Mouse (Mus musculus) c-Kit-positive CD71-negative TER-119-negative erythroid progenitor cells, embryonic 14.5 days (primary cell): ENCODE data around the gene Rpl13a.
"Not testable (repeated sequence)": the region's sequence is repeated elsewhere in the genome, so short reads cannot be mapped to it uniquely, and the experiment has no call there.

Source experiments
- DNase-seq: peaks from one replicate; pipeline ENCODE4 v3.0.0-alpha.2; 2013; ENCODE audit warnings: low read depth

Gene Rpl13a

DNA sequence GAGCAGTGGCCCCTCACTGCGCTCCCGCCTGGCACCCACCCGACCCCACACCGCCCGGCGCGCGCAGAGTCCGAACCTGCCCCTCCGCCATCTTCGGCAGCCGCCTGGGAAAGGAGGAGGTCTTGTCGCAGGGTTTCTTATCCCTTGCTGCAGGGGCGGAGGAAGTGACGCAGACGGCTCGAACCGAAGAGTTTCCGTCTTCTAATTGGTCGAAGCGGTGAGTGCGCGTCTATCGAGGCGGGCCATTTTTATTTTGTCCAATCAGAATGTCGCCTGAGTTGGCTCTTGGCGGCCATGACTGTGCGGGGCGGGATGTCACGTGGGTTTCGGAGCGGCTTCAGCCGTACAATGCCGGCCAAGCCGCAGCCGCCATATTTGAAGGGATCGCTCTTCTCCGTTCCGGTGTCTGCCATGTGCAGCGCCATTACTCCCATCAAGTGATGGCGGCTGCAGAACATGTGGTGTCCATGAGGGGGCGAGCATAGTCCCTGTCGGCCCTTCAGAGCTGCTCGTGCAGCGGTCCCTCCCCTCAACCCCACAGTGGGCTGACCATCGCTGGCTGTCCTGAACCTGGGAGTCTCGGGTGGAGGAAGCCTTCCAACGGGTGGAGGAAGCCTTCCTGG is at the start of gene Rpl13a:
TSS of gene Rpl13a (minus strand) at position 138 of the 623 bp plus-strand sequence.
- peak; percentile 97 for DNase-seq

DNA sequence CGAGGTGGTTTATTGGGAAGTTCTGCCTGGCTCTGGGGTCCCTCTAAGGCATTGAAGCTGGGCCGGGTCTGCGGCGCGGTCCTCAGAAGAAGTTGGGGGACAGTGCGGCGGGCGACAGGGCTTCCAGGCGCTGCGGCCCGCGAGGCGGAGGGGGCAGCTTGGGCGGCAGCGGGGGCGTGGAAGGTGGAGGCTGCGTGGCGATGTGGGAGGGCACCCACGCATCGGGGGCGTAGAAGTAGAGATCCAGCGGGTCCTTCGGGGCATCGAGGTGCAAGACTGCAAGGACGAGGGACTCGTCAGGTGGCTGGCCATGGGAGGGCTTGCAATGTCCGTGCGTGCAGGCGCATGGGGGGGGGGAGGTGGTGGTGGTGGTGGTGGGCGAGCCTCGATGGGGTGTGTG is 47.8 kb upstream of the Rpl13a start:
- no peak for DNase-seq

DNA sequence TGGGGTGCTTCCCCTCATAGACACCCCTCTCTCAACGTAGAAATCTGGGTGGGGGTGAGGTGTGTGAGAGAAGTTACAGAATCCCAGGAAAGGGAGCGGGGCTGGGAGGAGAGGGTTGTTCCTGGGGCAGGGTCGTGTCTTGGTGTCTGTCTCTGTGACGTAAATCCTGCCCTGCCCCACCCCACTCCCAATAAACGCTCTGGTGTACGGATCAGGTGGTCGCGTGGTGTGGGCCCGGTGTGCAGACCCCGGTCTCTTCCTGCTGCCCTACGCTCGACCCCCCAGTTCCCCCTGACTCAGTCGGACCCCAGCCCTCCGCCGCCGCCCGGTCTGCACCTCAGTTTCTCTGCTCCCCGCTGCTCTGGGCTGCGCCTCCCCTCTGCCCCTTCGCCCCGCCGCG is 47.4 kb upstream of the Rpl13a start:
- DNase-seq, result no peak

DNA sequence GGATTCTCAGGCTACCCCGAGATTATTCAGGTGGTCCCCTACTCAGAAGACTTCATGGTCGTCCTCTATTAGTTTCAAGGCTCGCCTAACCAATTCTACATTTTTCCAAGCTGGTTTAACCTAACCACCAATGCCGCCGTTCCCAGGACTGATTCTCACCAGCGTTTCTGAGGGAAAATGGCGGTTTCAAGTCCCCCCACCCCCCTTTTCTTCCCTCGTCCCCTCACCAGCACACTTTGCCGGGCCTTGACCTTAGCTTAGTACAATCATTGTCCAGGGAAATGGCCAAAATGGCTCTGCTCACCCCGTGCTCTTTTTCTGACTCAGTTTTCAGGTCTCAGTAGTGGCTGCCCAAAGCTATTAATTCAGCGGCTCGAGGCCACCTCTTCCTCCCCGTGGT is 46.8 kb upstream of the Rpl13a start:
- no peak for DNase-seq

DNA sequence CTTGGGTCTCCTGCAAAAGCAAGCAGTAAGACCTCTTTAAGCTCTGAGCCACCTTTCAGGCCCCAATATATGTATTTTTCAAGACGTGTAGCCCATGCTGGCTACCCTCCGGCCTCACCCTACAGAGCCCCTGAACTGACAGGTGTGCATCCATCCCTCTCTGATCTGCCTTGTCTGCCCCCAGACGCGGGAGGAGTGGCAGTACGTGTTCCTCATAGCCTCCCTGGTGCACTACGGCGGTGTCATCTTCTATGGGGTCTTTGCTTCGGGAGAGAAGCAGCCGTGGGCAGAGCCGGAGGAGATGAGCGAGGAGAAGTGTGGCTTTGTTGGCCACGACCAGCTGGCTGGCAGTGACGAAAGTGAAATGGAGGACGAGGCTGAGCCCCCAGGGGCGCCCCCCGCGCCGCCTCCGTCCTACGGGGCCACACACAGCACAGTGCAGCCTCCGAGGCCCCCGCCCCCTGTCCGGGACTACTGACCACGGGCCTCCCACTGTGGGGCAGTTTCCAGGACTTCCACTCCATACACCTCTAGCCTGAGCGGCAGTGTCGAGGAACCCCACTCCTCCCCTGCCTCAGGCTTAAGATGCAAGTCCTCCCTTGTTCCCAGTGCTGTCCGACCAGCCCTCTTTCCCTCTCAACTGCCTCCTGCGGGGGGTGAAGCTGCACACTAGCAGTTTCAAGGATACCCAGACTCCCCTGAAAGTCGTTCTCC is 46.2 kb upstream of the Rpl13a start:
- no peak for DNase-seq

DNA sequence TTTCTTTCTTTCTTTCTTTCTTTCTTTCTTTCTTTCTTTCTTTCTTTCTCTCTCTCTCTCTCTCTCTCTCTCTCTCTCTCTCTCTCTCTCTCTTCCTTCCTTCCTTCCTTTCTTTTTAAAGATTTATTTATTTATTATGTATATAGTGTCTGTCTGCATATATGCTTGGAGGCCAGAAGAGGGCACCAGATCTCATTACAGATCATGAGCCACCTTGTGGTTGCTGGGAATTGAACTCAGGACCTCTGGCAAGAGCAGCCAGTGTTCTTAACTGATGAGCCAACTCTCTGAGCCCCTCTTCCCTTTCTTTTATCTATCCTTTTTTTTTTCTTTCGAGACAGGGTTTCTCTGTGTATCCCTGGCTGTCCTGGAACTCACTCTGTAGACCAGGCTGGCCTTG is 45.2 kb upstream of the Rpl13a start:
- DNase-seq, result not testable (repeated sequence)

DNA sequence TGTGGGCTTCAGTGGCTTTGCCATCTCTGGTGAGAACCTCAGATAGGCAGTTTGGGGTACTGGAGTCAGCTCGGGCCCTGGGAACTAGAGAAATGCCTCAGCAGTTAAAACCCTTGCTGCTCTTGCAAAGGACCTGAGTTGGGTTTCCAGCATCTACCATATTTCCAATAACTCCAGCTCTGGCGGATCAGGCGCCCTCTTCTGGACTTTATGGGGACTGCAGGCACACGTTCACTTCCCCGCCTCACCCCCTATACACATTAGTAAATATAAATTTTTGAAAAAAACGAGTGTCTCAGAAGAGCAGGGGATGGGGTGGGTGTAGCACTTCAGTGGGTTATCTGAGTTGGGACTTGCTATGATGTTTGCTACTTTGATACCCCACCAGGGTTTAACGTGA is 44.4 kb upstream of the Rpl13a start:
- no peak for DNase-seq

DNA sequence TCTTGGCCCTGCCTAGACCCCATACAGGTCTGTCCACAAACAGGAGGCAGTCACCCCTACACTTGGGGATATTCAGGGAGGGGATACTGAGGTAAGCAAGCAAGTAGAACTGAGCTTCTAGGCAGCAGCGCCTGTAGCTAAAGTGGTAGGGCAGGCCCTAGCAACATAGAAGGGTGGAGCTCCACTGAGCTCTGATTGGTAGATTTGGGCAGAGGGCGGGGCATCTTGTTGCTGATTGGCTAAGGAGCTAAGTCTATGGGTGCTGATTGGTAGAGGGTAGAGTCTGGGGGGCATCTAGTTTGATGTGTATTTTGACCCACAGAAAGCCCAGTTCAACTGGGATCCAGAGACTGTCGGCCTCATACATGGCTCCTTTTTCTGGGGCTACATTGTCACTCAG is 40.9 kb upstream of the Rpl13a start:
- no peak for DNase-seq

DNA sequence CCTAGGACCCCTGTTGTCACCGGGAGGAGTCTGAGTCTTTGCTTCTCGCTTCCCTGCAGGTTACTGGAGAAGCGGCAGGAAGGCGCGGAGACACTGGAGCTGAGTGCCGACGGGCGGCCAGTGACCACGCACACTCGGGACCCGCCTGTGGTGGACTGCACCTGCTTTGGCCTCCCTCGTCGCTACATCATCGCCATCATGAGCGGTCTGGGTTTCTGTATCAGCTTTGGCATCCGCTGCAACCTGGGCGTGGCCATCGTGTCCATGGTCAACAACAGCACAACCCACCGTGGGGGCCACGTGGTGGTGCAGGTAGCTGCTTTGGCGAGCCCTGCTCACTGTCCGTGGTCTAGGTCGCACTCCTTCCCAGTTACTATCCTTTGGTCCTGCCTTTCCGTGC is 40.1 kb upstream of the Rpl13a start:
- DNase-seq, result no peak

DNA sequence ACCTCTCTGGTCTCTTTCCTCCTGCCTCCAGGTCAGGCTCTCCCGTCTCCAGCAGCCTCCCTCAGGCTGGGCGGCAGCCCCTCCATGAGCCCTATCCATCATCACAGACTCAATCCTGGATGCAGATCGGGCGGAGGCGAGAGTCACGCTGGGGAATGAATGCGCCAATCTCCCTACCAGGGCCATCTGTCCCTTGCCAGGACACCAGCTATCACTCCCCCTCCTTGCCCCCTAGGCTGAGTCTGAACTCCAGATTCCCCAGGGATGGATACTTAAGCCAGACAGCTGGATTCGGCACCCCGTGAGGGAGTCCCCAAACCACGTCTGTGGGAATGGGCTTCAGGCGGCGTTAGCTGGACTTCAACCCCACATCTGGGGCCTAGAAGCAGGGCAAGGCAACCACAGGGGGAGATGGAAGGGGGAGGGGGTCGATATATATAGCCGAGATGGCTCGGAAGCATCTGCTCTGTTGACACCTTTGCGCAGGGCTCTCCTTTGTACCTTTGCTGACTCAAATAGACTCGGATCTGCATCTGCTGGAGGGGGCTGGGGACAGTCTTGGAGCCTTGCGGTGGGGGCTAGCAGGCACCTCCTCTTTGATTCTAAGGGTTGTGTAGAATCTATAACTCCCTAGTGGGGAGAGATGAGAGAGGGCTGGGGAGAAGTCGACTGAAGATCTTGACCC is 39.3 kb upstream of the Rpl13a start:
- no peak for DNase-seq

DNA sequence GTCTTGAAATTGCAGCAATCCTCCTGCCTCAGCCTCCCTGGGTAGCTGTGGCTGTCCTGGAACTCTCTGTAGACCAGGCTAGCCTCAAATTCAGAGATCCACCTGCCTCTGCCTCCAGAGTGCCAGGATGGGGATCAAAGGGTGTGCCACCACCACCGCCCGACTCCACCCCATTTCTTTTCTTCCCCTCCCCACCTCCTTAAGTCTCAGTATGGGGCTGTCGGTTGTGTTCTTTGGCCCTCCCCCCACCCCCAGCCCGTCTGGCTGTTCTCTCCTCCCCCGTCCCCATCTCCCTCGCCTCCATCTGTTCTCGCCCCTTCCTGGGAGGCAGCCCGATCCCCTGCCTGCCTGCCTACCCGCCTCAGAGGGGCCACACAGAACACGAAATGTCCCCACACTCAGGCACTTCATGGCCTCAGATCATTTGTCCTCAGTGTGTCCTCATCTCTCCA is 38.4 kb upstream of the Rpl13a start:
- no peak for DNase-seq

DNA sequence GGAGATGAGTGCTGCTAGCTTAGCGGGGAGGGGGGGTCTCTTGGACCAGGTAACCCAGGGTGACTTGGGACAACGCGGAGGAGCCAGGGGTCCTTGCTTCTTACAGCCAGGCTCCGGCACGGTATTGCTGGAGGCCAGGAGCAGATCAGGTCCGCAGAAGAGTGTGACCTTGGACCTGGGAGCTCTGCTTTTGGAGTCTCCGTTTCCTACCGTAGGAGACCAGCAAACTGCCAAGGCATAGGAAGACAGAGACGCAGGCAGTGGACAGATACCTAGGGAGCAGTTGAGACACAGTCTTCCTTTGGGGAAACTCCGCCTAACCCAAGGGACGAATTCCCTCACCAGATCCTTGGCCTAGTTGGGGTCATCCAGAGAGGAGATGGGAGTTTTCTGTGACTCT is 37.1 kb upstream of the Rpl13a start:
- DNase-seq, result no peak

DNA sequence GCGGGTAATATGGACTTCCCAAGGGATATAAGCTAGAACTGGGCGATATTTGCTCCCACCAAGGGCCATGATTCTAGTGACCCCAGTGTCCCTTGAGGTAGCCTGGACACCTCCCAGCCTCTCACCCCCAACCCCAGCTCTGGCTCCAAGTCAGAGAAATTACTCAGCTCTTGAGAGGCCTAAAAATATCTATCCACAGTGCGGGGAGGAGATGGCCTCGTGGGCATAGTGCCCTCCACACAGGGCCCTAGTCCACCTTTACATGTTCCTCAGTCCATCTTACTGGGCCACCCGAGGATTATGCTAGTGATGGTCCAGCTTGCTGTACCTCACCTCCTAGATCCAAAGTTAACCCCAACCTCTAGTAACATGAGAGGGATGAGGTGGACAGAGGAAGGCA is 36.3 kb upstream of the Rpl13a start:
- no peak for DNase-seq

DNA sequence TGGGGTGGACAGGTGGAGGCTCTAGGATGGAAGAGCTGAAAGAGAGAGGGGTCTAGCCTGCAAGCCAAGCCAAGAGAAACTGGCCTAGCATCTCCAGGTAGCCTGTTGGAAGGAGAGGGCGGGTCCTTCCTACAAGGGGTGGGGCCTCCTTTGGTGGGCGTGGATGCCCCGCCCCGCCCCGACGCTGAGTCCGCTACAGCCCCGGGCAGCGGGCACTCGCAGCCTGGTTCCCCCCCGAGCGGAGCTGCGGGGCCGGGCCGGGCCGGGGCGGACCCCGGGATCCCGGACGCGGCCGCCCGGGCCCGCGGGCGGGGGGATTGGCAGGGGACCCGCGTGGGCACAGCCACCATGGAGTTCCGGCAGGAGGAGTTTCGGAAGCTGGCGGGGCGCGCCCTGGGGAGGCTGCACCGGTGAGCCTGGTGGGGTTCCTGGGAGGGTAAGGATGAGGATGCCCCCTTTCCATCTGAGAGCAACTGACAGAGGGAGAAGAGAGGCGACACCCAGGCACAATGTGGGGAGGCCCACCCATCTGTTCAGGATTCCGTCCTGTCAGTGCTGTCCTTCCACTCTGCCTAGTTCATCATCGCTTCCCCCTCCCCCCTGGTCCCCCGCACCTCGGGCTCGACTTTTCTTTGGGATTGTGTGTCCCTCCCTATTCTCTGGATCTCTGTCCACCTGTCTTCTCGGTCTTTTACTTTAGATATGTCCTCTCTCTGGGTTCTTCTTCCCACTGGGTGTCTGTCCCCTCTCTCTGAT is 35.4 kb upstream of the Rpl13a start, which contains the start of gene Slc17a7:
TSS of gene Slc17a7 (plus strand) at position 215 of the 756 bp plus-strand sequence.
- DNase-seq, result no peak

DNA sequence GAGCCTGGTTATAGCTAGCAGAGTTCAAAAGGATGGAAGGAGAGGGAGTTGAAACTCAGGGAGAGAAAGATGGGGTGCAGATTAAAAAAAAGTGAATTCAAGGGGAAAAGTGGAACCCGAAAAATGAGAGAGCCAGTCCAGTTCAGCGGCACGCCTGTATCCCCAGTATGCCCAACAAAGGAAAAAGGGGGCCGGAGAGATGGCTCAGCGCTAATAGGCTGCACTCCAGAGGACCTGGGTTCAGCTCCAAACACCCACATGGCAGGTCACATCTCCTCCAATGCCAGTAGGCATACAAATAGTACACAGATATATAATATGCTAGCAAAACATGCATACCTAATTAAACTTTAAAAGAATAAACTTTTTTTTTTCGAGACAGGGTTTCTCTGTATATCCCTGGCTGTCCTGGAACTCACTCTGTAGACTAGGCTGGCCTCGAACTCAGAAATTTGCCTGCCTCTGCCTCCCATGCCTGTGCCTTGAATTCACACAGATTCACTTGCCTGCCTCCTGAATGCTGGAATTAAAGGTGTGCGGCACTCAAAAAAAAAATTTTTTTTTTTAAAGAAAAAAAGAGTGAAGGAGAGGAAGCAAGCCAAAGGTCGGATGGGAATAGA is 34.5 kb upstream of the Rpl13a start:
- DNase-seq, result no peak

DNA sequence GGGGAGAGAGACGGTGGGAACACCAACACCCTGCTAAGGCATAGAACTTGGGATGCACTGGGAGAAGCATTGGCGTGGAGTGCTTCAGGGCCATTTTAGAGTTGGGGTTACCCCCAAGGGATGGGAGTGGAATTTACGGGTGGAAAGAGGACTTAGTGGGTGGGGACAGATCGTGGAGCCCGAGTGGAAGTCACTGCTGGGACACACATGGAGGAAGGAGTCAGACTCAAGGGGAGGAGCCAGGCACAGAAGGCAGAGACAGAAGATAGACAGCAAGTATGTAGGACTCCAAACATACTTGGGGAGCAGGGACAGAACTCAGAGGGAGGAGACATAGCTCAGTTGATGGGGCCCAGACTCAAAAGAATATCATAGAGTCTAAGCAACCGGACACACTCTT is 34.0 kb upstream of the Rpl13a start:
- no peak for DNase-seq

DNA sequence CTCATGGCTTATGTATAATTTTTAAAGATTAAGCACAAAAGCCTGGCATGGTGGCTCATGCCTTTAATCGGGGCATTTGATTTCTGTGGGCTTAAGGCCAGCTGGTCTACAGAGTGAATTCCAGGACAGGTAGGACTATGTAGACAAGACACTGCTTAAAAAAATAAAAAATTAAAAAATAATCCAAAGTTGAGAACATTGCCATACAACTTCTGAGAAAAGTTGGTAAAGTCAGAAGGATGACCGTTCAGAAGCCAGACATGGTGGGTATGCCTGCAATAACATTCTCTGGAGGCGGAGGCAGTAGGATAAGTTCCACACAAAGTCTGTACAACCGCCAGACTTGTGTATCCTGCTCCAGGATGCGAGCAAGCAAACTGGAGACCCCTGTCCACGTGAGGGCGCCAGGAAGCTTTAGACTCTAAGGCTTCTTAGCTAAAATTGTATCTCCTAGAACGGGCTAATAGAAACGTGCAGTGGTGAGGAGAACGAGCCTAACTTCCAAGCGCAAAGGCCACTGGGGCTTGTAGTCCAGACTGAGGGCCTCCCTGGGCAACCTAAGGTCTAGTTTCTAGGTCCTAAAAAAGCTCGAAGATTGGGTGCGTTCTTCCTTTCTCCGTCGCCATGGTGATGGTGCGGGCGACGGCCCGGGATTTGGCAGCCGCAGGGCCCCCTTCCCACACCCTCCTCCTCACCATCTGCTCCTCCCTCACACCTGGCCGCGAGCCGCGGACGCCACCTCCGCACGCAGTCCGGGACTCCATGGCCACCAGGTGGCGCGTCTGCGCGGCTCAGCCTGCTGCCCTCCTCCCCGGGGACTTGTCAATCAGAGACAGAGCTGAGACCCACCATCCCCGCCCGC is 33.3 kb upstream of the Rpl13a start:
- peak; percentile 78 for DNase-seq

DNA sequence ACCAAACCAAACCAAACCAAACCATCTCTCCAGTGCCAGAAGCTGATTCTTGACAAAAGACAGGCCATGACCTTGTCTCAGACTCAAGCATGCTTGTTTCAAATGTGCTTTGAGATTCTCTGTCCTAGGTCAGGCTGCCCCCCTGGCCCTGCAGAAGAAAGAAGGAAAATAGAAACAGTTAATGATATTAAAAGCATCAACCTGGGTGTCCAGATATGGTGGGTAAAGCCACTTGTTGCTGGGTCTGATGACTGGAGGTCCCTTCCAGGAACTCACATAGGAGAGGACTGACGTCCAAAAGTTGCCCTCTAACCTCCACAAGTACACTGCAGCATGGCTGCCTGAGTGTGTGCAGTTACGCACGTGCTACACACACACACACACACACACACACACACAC is 32.3 kb upstream of the Rpl13a start:
- no peak for DNase-seq

DNA sequence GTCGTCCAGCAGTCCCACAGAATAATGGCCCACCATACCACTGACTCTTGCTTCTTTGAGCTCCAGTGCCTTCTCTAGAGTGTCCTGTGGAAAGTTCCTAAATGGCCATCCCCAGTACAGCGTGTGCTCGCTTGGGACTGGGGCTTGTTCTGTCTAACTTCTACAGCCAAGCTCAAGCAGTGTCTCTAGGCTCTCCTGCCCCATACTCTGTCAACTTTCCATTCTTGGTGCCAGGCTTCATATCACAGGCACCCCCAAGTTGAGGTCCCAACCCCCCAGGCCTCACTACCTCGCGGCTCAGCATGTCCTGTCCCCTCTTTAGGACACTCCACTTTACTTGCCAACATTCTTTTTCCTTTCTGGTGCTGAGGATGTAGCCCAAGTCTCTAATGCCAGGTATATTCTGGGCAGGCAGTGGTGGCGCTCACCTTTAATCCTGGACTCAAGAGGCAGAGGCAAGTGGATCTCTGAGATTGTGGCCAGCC is 31.8 kb upstream of the Rpl13a start:
- no peak for DNase-seq

DNA sequence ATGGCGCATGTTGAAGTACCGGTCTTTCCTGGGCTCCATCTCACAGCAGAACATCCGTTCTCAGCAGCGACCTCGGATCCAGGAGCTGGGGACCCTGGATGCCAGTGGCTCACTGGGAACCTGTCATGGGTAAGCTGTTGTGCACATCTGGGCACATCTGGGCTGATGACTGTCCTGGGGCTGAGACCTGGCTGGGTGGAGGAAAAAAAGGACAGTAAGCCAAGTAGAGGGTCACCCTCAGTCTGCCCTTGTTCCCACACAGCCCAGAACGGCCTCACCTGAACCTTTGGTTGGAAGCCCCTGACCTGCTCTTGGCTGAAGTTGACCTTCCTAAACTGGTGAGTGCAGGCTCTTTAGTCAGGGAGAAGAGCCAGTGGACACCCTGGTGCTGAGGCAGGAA is 30.4 kb upstream of the Rpl13a start:
- no peak for DNase-seq

DNA sequence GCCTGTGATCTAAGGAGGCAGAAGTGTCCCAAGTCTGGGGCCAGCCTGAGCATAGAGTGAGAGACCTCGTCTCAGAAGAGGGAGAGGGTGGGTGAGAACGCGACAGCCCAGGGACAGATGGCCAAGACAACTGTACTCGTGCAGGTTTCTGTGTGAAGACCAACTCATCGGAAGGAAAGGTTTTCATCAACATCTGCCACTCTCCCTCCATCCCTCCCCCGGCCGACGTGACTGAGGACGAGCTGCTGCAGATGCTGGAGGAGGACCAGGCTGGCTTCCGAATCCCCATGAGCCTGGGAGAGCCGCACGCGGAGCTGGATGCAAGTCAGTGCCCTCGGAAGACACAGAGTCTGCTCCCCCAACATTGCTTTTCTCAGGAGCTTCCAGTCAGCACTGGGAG is 28.9 kb upstream of the Rpl13a start:
- no peak for DNase-seq
